Mouse (Mus musculus): ENCODE data around the gene Hectd1. TPM values are rescaled to one million over a fixed set of nuclear protein-coding genes. Genes with fewer than 3 reads are reported as not detected.

The Hectd1 gene
- polyA plus RNA-seq, 1 experiment from 2014 or later: 36.0 TPM

- no peaks in the 10 kb centered on the region for H3K9me3 ChIP-seq (replicated peaks)
- no peak overlapping the region for H3K4me2 ChIP-seq
- WGBS: 69% methylated on average over 2 of the region's 2 CpGs
- ATAC-seq (ENCODE audit: low FRiP score): no peak
- no peaks in the 10 kb centered on the region for H3K27me3 ChIP-seq (replicated peaks)
- H3K27ac ChIP-seq (replicated peaks): no peak overlapping the region
- peaks cover 12% of the 10 kb centered on the region for H3K4me1 ChIP-seq
- H3K9ac ChIP-seq (replicated peaks): no peak overlapping the region
- no peak overlapping the region for H3K4me3 ChIP-seq (replicated peaks)
- H3K36me3 ChIP-seq: 0 out of 2 replicates have a peak, but pooled peaks cover 3% of the 10 kb centered on the region
These were observed 6.5 kb downstream of the Hectd1 start for GRCm38 (mm10) chr12:51822861-51823260.

- Histone ChIP-seq H3K27me3 (replicated peaks) (no peaks in the 10 kb centered on the region), H3K4me1 (peaks cover 5% of the 10 kb centered on the region), H3K4me3 (replicated peaks) (no peak overlapping the region), H3K36me3 (0 out of 2 replicates have a peak, but pooled peaks cover 3% of the 10 kb centered on the region), H3K4me2 (no peak overlapping the region), H3K9ac (replicated peaks) (no peak overlapping the region), H3K27ac (replicated peaks) (no peak overlapping the region), H3K9me3 (replicated peaks) (no peaks in the 10 kb centered on the region)
- ATAC-seq (ENCODE audit: low FRiP score): no peak
- WGBS: 92% methylated on average over 3 of the region's 3 CpGs
These were observed 7.1 kb downstream of the Hectd1 start for GRCm38 (mm10) chr12:51822236-51822635.

DNA sequence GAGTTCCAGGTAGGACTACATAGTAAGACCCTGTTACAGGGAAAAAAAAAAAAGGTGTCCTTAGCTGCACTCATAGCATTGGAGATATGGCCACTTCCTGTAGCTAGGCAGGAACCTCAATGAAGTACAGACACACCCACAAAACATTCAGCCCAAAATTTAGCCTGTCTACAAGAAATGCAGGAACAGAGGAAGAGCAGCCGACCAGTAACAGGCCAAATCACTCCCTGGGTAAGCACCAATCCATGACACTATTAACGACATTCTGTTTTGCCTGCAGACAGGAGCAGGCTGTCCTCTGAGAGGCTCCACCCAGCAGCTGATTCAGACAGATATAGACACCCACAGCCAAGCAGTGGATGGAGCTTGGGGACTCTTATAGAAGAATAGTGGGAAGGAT lies 8.1 kb downstream of the Hectd1 start:
- no peak for ATAC-seq (ENCODE audit: low FRiP score)
- H3K4me3 ChIP-seq (replicated peaks): no peak overlapping the region
- H3K27me3 ChIP-seq (replicated peaks): no peaks in the 10 kb centered on the region
- no peaks in the 10 kb centered on the region for H3K9me3 ChIP-seq (replicated peaks)
- H3K4me1 ChIP-seq: 0 out of 2 replicates have a peak, but pooled peaks cover 3% of the 10 kb centered on the region
- H3K36me3 ChIP-seq: 0 out of 2 replicates have a peak, but pooled peaks cover 3% of the 10 kb centered on the region
- H3K27ac ChIP-seq (replicated peaks): no peak overlapping the region
- H3K4me2 ChIP-seq: no peak overlapping the region
- WGBS: 41% methylated on average over 2 of the region's 2 CpGs
- no peak overlapping the region for H3K9ac ChIP-seq (replicated peaks)

DNA sequence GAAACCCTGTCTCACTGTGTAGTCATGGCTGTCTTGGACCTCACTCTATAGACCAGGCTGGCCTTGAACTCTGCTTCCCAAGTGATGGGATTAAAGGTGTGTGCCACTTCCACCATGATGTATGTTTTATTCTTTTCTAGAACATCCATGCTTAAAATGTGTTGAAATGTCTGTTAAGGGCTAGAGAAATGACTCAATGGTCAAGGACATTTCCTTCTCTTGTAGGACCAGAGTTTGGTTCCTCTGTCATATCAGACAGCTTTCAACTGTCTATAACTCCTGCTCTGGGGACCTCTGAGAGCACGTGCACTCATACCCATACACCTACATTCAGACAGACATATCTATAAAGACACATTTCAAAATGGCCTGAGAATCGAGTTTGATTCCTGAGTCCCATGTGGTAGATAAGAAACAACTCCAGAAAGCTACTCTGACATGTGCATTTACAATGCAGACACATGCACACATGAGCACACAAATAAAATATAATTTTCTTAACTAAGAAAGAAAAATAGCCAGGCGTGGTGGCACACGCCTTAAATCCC lies 9.3 kb downstream of the Hectd1 start:
- no peak for ATAC-seq (ENCODE audit: low FRiP score)
- H3K4me2 ChIP-seq: no peak overlapping the region

DNA sequence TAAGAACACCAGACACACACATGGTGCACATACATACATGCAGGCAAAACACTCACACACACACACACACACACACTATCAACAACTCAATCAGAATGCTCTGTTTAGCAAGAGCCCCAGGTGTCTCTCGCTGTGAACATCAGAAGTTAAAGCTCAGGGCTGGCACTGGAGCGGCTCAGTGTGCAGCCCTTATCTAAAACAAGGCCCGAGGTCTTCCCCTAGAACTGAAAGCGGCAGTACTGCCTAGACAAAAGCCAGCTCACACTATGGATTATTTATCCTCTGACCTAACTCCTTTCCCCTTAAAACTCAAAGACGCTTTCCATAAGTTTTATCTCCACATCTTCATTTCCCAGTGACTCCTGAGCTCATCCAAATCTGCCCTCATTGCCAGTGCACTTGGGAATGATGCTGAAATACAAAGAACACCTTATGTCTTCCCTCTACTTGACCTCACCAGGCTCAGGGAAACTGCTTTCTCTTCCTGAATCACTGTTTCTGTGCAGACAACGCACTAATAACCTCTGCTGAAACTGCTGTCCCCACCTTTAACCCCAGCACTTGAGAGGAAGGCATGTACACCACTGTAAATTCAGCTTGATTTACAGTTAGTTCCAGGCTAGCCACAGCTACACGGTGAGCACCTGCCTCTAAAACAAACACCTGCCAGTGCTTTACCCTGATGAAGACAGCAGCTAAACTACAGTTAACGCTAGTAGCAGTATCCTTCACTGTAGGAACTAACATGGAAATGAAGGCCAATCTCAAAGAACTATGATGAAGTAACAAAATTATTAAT lies 11.3 kb downstream of the Hectd1 start:
- Histone ChIP-seq H3K36me3 (0 out of 2 replicates have a peak, but pooled peaks cover 3% of the 10 kb centered on the region), H3K27me3 (replicated peaks) (no peaks in the 10 kb centered on the region), H3K4me2 (no peak overlapping the region), H3K9ac (replicated peaks) (no peak overlapping the region), H3K4me3 (replicated peaks) (no peak overlapping the region), H3K4me1 (0 out of 2 replicates have a peak, but pooled peaks cover 3% of the 10 kb centered on the region), H3K27ac (replicated peaks) (no peak overlapping the region), H3K9me3 (replicated peaks) (no peaks in the 10 kb centered on the region)
- ATAC-seq (ENCODE audit: low FRiP score): no peak
- 62% methylated on average over 8 of the region's 8 CpGs for WGBS

More for the DNA sequence above, 9.3 kb downstream of the Hectd1 start:
- 0 out of 2 replicates have a peak, but pooled peaks cover 3% of the 10 kb centered on the region for H3K36me3 ChIP-seq
- no peaks in the 10 kb centered on the region for H3K27me3 ChIP-seq (replicated peaks)
- no peaks in the 10 kb centered on the region for H3K9me3 ChIP-seq (replicated peaks)
- H3K4me3 ChIP-seq (replicated peaks): no peak overlapping the region
- no peak overlapping the region for H3K27ac ChIP-seq (replicated peaks)
- 0 out of 2 replicates have a peak, but pooled peaks cover 3% of the 10 kb centered on the region for H3K4me1 ChIP-seq
- no peak overlapping the region for H3K9ac ChIP-seq (replicated peaks)
- 95% methylated on average over 4 of the region's 4 CpGs for WGBS

GRCm38 (mm10) chr12:51811388-51812140 lies 17.8 kb downstream of the Hectd1 start:
- no peak overlapping the region for H3K4me3 ChIP-seq (replicated peaks)
- no peak overlapping the region for H3K4me2 ChIP-seq
- H3K27me3 ChIP-seq (replicated peaks): no peaks in the 10 kb centered on the region
- H3K36me3 ChIP-seq: 0 out of 2 replicates have a peak, but pooled peaks cover 3% of the 10 kb centered on the region
- H3K4me1 ChIP-seq: no peaks in the 10 kb centered on the region
- no peak overlapping the region for H3K27ac ChIP-seq (replicated peaks)
- H3K9ac ChIP-seq (replicated peaks): no peak overlapping the region
- no peaks in the 10 kb centered on the region for H3K9me3 ChIP-seq (replicated peaks)
- WGBS: 77% methylated on average over 5 of the region's 5 CpGs
- ATAC-seq (ENCODE audit: low FRiP score): no peak

DNA sequence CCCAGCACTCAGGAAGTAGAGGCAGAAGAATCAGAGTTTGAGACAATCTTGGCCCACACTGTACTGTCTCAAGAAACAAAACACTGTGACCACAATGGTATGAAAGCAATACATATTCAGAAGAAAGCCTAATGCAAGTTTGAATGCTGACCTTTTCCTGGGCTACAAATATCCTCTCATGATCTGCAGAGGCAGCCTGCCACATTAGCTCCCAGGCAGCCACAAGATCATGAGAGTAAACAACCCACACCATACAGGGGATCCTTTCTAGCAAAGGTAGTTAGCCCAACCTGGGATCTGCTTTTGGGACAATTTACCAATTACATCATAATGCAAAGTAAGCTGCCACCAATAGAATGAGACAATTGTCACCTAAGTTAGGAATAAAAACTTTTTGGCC lies 18.8 kb downstream of the Hectd1 start:
- Histone ChIP-seq H3K9ac (replicated peaks) (no peak overlapping the region), H3K9me3 (replicated peaks) (no peaks in the 10 kb centered on the region), H3K4me1 (no peaks in the 10 kb centered on the region), H3K4me3 (replicated peaks) (no peak overlapping the region), H3K36me3 (0 out of 2 replicates have a peak, but pooled peaks cover 3% of the 10 kb centered on the region), H3K4me2 (no peak overlapping the region), H3K27me3 (replicated peaks) (no peaks in the 10 kb centered on the region), H3K27ac (replicated peaks) (no peak overlapping the region)
- no peak for ATAC-seq (ENCODE audit: low FRiP score)

DNA sequence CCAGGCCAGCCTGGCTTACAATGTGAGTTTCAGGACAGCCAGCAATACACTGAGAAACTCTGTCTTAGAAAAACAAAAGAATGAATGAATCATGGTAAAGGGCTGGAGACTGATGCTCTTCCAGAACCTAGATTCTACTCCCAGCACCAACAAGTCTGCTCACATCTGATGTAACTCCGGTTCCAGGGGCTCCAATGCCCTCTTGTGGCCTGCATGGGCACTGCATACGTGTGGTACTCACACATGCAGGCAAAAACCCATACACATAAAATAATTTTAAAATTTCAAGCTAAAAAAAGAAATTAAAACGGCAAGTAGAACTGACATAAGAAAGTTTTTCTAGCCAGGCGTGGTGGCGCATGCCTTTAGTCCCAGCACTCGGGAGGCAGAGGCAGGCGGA lies 44.5 kb downstream of the Hectd1 start:
- H3K9me3 ChIP-seq (replicated peaks): no peaks in the 10 kb centered on the region
- H3K4me1 ChIP-seq: no peaks in the 10 kb centered on the region
- H3K4me3 ChIP-seq (replicated peaks): no peak overlapping the region
- peaks cover 68% of the 10 kb centered on the region for H3K36me3 ChIP-seq
- no peak overlapping the region for H3K9ac ChIP-seq (replicated peaks)
- no peak overlapping the region for H3K27ac ChIP-seq (replicated peaks)
- H3K4me2 ChIP-seq: no peak overlapping the region
- no peak for ATAC-seq (ENCODE audit: low FRiP score)
- WGBS: 93% methylated on average over 7 of the region's 7 CpGs
- no peaks in the 10 kb centered on the region for H3K27me3 ChIP-seq (replicated peaks)

- Histone ChIP-seq H3K4me3 (replicated peaks) (no peak overlapping the region), H3K9me3 (replicated peaks) (no peaks in the 10 kb centered on the region), H3K27me3 (replicated peaks) (no peaks in the 10 kb centered on the region), H3K4me2 (no peak overlapping the region), H3K4me1 (no peaks in the 10 kb centered on the region), H3K36me3 (peaks cover 50% of the 10 kb centered on the region), H3K27ac (replicated peaks) (no peak overlapping the region), H3K9ac (replicated peaks) (no peak overlapping the region)
- WGBS: 96% methylated on average over 15 of the region's 15 CpGs
- no peak for ATAC-seq (ENCODE audit: low FRiP score)
These were observed 60.6 kb downstream of the Hectd1 start for GRCm38 (mm10) chr12:51768702-51769101.

- WGBS: 94% methylated on average over 4 of the region's 4 CpGs
- H3K36me3 ChIP-seq: peaks cover 55% of the 10 kb centered on the region
These were observed 61.9 kb downstream of the Hectd1 start for GRCm38 (mm10) chr12:51767454-51767853.

GRCm38 (mm10) chr12:51759374-51759773 lies 70.0 kb downstream of the Hectd1 start:
- H3K4me3 ChIP-seq (replicated peaks): no peak overlapping the region
- no peak overlapping the region for H3K4me2 ChIP-seq
- 93% methylated on average over 3 of the region's 3 CpGs for WGBS
- H3K9me3 ChIP-seq (replicated peaks): no peaks in the 10 kb centered on the region
- H3K9ac ChIP-seq (replicated peaks): no peak overlapping the region
- no peaks in the 10 kb centered on the region for H3K4me1 ChIP-seq
- H3K27ac ChIP-seq (replicated peaks): no peak overlapping the region
- no peaks in the 10 kb centered on the region for H3K27me3 ChIP-seq (replicated peaks)
- H3K36me3 ChIP-seq: peaks cover 61% of the 10 kb centered on the region
- no peak for ATAC-seq (ENCODE audit: low FRiP score)

More at GRCm38 (mm10) chr12:51767454-51767853, 61.9 kb downstream of the Hectd1 start:
- H3K27me3 ChIP-seq (replicated peaks): no peaks in the 10 kb centered on the region
- no peak overlapping the region for H3K4me2 ChIP-seq
- H3K9me3 ChIP-seq (replicated peaks): no peaks in the 10 kb centered on the region
- no peak overlapping the region for H3K27ac ChIP-seq (replicated peaks)
- H3K9ac ChIP-seq (replicated peaks): no peak overlapping the region
- H3K4me1 ChIP-seq: no peaks in the 10 kb centered on the region
- ATAC-seq (ENCODE audit: low FRiP score): no peak
- no peak overlapping the region for H3K4me3 ChIP-seq (replicated peaks)
